Mouse (Mus musculus): ENCODE data around the gene Rubcn.
A peak's percentile ranks its signal among the peaks of the same experiment; 100 is the strongest.

Gene Rubcn

DNA sequence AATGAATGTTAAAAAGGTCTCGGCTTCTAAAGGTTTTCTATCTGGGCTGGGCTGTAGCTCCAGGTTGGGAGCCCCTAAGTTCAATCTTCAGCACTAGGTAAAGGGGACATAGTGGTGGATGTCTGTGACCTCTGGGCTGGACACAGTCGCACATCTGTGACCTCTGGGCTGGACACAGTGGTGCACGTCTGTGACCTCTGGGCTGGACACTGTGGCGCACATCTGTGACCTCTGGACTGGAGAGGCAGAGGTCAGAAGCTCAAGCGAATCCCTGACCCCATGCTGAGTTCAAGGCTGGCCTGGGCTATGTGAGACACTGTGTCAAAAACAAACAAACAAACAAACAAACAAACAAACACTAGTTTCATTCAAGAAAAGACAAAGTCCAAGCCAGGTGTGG lies 7.3 kb downstream of the Rubcn start:
- no peak for DNase-seq (ENCODE audit: low read depth, low spot score)

DNA sequence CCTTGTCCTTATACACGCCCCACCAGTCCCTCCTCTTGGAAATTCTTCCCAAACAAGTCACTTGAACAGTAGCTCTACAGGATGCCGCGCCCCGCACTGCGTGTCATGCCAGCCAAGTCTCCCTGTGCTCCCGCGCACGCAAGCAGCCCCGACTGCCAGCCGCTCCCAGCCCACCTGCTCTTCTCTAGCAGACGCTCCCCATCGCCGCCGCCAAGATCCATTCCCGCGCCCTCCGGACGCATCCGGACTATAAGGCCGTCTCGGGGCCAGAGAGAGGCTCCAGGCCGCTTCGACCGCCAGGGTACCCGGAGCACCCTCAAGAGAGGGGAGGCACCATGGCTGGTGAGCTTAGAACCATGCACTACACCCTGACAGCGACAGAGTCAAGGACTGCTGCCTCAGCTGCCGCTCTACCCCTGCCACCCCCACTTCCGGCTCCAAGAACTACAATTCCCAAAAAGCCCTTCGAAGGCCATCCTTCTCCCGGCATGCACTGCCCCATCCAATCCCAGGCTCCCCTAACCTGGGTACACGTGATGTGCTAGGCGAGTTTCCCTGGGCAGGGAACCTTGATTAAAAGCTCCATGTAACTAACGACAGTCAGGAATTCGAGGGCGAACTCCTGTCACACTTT lies 9.5 kb downstream of the Rubcn start:
- DNase-seq (ENCODE audit: low read depth, low spot score) = peak; percentile 96

GRCm38 (mm10) chr16:32866713-32867112 lies 10.9 kb downstream of the Rubcn start:
- DNase-seq (ENCODE audit: low read depth, low spot score) = no peak

GRCm38 (mm10) chr16:32865401-32865800 lies 12.2 kb downstream of the Rubcn start:
- DNase-seq (ENCODE audit: low read depth, low spot score) = peak; percentile 12

DNA sequence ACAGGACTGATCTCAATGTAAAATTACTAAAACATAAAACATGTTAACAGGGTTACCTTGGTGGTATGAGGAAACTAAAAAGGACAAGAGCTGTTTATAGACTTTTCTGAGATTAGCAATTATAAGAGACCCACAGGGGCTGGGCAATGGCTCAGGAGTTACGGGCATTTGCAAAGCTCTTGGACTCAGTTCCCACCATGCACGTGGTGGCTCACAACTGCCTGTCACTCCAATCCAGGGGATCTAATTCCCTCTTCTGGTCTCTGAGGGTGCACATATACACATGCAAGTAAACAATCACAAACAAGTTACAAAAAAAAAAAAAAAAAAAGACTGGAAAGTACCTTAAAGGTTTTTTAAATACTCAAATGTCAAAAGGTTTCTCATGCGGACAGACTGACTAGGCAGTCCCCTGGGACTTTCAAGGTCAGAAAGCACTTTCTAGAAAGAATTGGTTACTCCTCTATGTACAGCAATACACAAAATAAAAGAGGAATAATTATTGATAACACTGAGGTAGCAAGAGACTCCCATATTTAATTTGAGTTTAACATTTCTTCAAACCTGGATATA lies 15.7 kb downstream of the Rubcn start:
- DNase-seq (ENCODE audit: low read depth, low spot score) = no peak

- DNase-seq (ENCODE audit: low read depth, low spot score) = peak; percentile 25
Measured at GRCm38 (mm10) chr16:32858771-32859636, 18.6 kb downstream of the Rubcn start.

DNA sequence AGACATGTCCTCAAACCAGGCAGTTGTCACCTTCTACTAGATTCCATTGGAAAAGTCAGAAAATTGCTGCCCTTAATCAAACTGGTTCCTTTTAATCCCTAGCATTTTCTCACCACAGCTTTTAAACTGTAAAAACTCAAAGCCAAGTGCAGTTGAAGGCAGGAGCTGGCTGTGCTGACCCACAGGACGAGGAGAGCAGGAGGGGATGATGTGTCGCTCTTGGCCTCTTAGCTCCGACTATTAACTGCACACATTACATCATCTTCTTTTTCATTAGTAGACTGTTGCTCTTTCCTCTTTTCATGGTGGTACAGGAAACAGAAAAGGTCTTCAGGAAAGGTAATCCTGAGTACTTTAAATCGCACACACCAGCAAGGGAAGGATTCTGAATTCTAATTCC lies 19.2 kb downstream of the Rubcn start:
- DNase-seq (ENCODE audit: low read depth, low spot score) = no peak

DNA sequence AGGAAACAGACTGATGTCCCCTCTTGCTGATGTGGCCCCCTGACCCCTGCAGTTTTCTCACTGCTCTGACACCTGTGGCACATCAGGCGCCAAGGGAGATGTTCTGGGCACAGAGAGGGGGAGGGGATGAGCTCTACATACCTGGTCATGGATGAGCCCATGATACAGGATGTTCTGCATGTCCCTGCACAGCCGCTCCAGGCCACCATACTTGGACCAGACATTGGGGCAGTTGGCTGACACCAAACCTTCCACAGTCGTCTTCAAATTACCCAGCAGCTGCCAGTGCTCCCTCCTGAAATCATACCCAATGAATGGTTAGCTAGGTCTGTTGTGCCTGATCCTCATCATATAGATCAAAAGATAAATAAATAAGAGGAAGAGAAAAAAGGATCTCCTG lies 20.8 kb downstream of the Rubcn start:
- DNase-seq (ENCODE audit: low read depth, low spot score) = no peak

- DNase-seq (ENCODE audit: low read depth, low spot score) = no peak
Measured at GRCm38 (mm10) chr16:32854050-32854571, 23.5 kb downstream of the Rubcn start.

- no peak for DNase-seq (ENCODE audit: low read depth, low spot score)
Measured at GRCm38 (mm10) chr16:32853492-32854049, 24.0 kb downstream of the Rubcn start.

DNA sequence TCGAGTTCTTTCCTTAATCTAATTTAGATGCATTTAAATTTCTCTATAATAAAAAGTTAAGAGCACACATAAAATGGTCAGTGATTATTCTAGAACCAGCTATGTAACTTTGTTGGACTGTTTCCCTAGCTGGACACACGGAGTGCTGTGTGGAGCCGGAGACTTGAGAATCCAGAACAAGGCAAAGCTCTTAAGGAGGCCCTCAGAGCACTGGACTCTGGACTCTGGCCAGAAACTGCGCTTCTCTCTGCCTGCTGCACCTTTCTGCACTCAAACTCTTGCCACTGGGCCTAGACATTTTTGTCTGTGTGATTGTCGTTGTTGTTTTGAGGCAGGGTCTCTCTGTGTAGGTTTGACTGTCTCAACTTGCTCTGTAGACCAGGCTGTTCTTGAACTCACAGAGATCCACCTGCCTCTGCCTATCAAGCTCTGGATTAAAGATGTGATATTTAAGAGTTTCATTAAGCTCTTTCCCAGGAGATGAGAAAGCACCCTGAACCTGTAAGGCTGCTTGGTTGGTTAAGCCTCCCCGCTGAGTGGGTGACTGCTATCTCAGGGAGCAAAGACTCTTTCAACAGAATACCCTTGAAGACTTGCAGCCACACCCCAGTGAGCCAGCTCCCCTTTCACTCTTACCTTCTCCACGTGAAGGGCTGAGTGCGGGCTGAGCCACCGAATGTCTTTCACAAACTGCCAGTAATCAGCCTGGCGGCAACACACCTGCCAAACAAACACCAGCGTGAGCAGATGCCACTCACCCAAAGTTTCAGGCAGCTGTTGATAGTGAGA lies 28.3 kb downstream of the Rubcn start:
- no peak for DNase-seq (ENCODE audit: low read depth, low spot score)

DNA sequence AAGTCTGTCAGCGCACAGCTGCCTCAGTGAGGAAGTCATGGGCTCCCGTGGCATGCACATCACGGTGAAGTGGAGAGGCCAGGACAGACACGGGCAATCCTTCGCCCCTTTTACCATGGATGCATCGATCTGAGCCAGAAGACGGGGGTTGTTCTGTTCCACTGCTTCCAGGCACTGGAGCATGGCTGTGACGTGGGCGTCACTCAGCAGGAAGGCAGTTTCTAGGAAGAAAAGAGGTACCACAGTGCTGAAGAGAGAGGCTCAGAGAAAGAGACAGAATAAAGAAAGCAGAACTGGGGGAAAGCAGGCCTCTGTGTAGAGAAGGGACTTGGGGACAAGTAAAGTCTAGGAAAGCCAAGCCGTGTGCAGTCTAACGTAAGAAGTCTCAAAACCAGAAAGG lies 30.5 kb downstream of the Rubcn start:
- DNase-seq (ENCODE audit: low read depth, low spot score) = no peak

GRCm38 (mm10) chr16:32831501-32831900 lies 46.1 kb downstream of the Rubcn start:
- no peak for DNase-seq (ENCODE audit: low read depth, low spot score)

DNA sequence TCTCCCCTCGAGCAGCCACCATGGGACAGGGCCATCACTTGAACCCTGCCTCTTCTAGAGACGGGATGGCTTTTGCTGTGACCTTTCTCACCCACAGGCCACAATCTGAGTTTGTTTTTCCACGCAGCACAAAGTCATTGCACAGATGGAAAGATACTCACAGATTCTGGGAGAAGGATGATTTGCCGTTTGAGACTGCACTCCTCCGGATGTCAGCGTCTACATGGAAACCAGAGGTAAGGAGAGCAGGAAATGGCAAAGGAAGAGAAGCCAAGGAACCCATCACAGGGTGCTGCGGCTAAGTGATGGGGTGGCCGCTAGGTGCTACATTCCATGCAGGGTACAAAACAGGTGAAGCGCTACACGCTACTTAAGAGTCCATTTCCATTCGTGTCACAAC lies 48.5 kb downstream of the Rubcn start:
- no peak for DNase-seq (ENCODE audit: low read depth, low spot score)

DNA sequence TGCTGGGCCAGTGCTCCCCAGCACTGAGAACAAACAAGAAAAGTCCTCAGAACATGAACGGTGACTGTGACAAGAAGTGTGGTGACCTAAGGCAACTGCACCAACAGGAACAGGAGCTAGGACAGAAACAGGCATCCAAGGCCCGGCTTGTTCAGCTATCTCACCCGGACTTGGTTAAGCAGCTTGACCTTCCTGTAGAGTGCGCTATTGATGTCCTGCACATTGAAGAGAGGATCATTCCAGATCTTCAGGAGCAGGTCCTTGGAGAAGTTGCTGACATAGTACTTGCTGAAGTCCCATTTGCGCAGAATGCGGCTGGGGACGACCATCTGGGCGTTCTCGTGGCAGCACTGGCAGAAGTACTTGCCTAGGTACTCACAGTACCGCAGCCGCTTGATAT lies 51.0 kb downstream of the Rubcn start:
- DNase-seq (ENCODE audit: low read depth, low spot score) = no peak

- DNase-seq (ENCODE audit: low read depth, low spot score) = no peak
Measured at GRCm38 (mm10) chr16:32825380-32825779, 52.2 kb downstream of the Rubcn start.

- no peak for DNase-seq (ENCODE audit: low read depth, low spot score)
Measured at GRCm38 (mm10) chr16:32824061-32824460, 53.5 kb downstream of the Rubcn start.

GRCm38 (mm10) chr16:32823487-32823886 lies 54.1 kb downstream of the Rubcn start:
- DNase-seq (ENCODE audit: low read depth, low spot score) = no peak

- no peak for DNase-seq (ENCODE audit: low read depth, low spot score)
Measured at GRCm38 (mm10) chr16:32822881-32823280, 54.7 kb downstream of the Rubcn start.

DNA sequence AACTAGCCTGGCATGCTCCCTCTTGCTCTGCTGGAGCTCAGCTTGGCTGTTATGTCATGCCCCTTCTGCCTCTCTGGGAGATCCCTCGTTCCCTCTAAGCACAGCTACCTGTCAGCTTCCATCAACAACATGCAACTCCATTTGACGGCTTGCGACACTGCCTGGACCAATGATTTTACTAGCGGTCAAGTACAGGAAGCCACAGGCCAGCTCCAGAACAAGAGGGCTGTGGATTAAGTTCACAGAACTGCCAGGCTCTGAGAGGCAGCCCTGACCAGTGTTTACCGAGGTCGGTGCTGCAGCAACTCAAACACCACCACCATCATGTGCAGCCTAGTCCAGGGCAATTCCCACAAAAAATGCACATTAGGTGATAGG lies 55.1 kb downstream of the Rubcn start:
- no peak for DNase-seq (ENCODE audit: low read depth, low spot score)

DNA sequence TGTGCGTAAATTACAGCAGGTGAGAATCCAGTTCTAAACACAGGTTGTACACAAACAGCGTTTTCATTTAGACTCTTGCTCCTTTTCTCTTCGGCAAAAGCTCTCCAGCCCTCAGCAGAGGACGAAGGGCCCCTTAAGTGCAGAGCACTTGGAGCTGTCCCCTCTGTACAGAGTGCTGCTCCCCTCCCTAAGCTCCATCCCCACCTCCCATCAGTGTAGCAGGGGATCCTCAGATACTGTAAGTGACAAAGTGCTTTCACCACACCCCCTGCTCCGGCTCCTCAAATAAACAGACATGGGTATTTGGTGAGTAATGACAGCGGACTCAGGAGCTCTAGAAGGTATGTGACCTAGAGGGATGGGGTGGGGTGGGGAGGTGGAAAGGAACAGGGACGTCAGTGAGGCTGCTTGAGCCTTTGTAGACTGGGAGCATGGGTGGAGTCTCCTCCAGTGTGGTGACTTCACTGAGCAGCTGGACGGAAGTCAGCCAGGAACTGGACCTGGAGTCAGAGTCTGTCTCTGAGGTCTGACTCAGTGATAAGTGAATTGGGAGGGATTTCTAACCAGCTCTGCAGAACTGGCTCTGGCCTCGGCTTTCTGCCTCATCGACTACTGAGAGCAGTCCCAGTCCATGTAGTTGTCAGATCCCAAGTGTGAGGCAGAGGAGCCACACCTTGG lies 55.7 kb downstream of the Rubcn start:
- DNase-seq (ENCODE audit: low read depth, low spot score) = no peak
